Mouse (Mus musculus): ENCODE results near the gene 1700020L24Rik. TPM values are rescaled to one million over a fixed set of nuclear protein-coding genes. Genes with fewer than 3 reads are reported as not detected.

1700020L24Rik gene
- 0.82 and 1.1 TPM in 2 replicates for polyA plus RNA-seq (2021; fragmentation: Nextera tagmentation)
- long read RNA-seq, experiment 1 = 0 reads
- long read RNA-seq, experiment 2 = 0 reads

GRCm38 (mm10) chr11:83437377-83437776 lies at the start of gene 1700020L24Rik:
Gene 1700020L24Rik (plus strand): TSS chr11:83437677.

GRCm38 (mm10) chr11:83409087-83409754 lies 28.3 kb upstream of the 1700020L24Rik start, which contains the start of gene Rasl10b:
Gene Rasl10b (plus strand): TSS chr11:83409137.

GRCm38 (mm10) chr11:83429355-83429754 lies 8.1 kb upstream of the 1700020L24Rik start, which contains the start of gene Gas2l2:
Gene Gas2l2 (minus strand): TSS chr11:83429455.

GRCm38 (mm10) chr11:83462711-83463244 lies 25.3 kb downstream of the 1700020L24Rik start, which contains the start of gene Mmp28:
Gene Mmp28 (minus strand): TSS chr11:83463071.

GRCm38 (mm10) chr11:83472324-83473234 lies 35.1 kb downstream of the 1700020L24Rik start, which contains the start of gene Taf15:
Gene Taf15 (plus strand): TSS chr11:83473086.

Other genes with a start within 250 kb of the 1700020L24Rik start
- gene Slfn3, start 246.3 kb upstream of the 1700020L24Rik start, polyA plus RNA-seq (2021; fragmentation: Nextera tagmentation) = 0.13 and 0.14 TPM in 2 replicates
- not detected in 2 replicates for gene Slfn14, start 151.0 kb upstream of the 1700020L24Rik start, polyA plus RNA-seq (2021; fragmentation: Nextera tagmentation)
- 65.4 and 103 TPM in 2 replicates for gene Ap2b1, start 138.7 kb upstream of the 1700020L24Rik start, polyA plus RNA-seq (2021; fragmentation: Nextera tagmentation)
- 8.9 and 11.4 TPM in 2 replicates for gene Pex12, start 135.1 kb upstream of the 1700020L24Rik start, polyA plus RNA-seq (2021; fragmentation: Nextera tagmentation)
- 22.6 and 32.3 TPM in 2 replicates for gene Rasl10b, start 28.5 kb upstream of the 1700020L24Rik start, polyA plus RNA-seq (2021; fragmentation: Nextera tagmentation)
- 0.29 TPM in 2 replicates for gene Gas2l2, start 8.2 kb upstream of the 1700020L24Rik start, polyA plus RNA-seq (2021; fragmentation: Nextera tagmentation)
- gene Mmp28, start 25.4 kb downstream of the 1700020L24Rik start, polyA plus RNA-seq (2021; fragmentation: Nextera tagmentation) = 1.0 and 2.0 TPM in 2 replicates
- 0.81 and 0.97 TPM in 2 replicates for gene Taf15, start 35.4 kb downstream of the 1700020L24Rik start, polyA plus RNA-seq (2021; fragmentation: Nextera tagmentation)
- not detected in 2 replicates for gene Heatr9, start 84.5 kb downstream of the 1700020L24Rik start, polyA plus RNA-seq (2021; fragmentation: Nextera tagmentation)
- 0.74 and 5.3 TPM in 2 replicates for gene Ccl5, start 92.8 kb downstream of the 1700020L24Rik start, polyA plus RNA-seq (2021; fragmentation: Nextera tagmentation)
- gene Ccl9, start 141.0 kb downstream of the 1700020L24Rik start, polyA plus RNA-seq (2021; fragmentation: Nextera tagmentation) = 0.67 and 2.3 TPM in 2 replicates
- gene Ccl6, start 155.4 kb downstream of the 1700020L24Rik start, polyA plus RNA-seq (2021; fragmentation: Nextera tagmentation) = 3.0 TPM in 2 replicates
- not detected in 2 replicates for gene Rpl9-ps1, start 207.9 kb downstream of the 1700020L24Rik start, polyA plus RNA-seq (2021; fragmentation: Nextera tagmentation)
- gene Ccl3, start 211.7 kb downstream of the 1700020L24Rik start, polyA plus RNA-seq (2021; fragmentation: Nextera tagmentation) = 1.0 and 1.1 TPM in 2 replicates
- 0.78 and 1.6 TPM in 2 replicates for gene Ccl4, start 224.9 kb downstream of the 1700020L24Rik start, polyA plus RNA-seq (2021; fragmentation: Nextera tagmentation)